Mouse (Mus musculus) megakaryocyte-erythroid progenitor cell, adult 5 weeks (primary cell): ENCODE results near the gene Gm21518. TPM values are rescaled to one million over a fixed set of nuclear protein-coding genes. Genes with fewer than 3 reads are reported as not detected.

ENCODE experiments used
- polyA plus RNA-seq: library from polyadenylated mRNA; stranded (reverse); fragments of >175 nt; gene quantifications from 2 replicates; pipeline ENCODE4 v1.2.3, GENCODE M21; 2012

Gene Gm21518
- polyA plus RNA-seq: not detected in 2 replicates

GRCm38 (mm10) chrY:62190566-62190965, at the start of gene Gm21518:
Gm21518 (plus strand) TSS chrY:62190866.

